Mouse (Mus musculus): ENCODE measurements around the gene 5730480H06Rik. TPM values are rescaled to one million over a fixed set of nuclear protein-coding genes. Genes with fewer than 3 reads are reported as not detected.

5730480H06Rik gene
- polyA plus RNA-seq, 1 experiment from 2014 or later: 23.8 TPM

DNA sequence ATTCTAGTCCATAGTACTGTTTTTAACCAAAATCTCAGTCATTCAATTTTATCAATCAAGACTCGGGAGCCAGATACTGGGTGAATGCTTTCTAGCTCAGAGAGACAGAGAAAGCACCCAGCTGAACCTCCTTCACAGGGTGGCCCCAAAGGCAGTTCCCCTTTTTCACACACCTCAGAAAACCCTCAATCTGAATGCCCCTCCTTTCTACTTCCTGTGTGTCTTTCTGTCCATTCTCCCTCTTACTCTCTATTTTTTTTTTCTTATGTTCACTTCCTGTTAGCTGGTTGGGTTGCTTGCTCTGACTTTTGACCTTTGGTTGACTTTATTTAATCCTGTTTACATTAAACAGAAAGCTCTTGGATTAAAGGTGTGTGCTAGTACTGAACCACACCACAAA lies 21.6 kb downstream of the 5730480H06Rik start:
- Histone ChIP-seq H3K27ac (no peak overlapping the region), H3K9ac (ENCODE audit: low read depth, low read length) (no peak overlapping the region), H3K36me3 (ENCODE audit: insufficient read depth, low read length) (no peaks in the 10 kb centered on the region), H3K4me3 (replicated peaks; ENCODE audit: low read depth, low read length) (no peak overlapping the region), H3K9me3 (replicated peaks; ENCODE audit: low read length) (no peaks in the 10 kb centered on the region), H3K27me3 (ENCODE audit: insufficient read depth, low read length) (no peaks in the 10 kb centered on the region), H3K4me2 (ENCODE audit: low read length) (no peak overlapping the region), H3K4me1 (replicated peaks; ENCODE audit: insufficient read depth, low read length) (no peaks in the 10 kb centered on the region)
- 88% methylated on average over 1 of the region's 1 CpGs for WGBS
- no peak for ATAC-seq (replicated peaks; ENCODE audit: low FRiP score, low read depth)
- no peak for TF ChIP-seq CTCF (IDR thresholded peaks at IDR 0.05; ENCODE audit: low read depth)
- no peak for DNase-seq (ENCODE audit: low spot score)

DNA sequence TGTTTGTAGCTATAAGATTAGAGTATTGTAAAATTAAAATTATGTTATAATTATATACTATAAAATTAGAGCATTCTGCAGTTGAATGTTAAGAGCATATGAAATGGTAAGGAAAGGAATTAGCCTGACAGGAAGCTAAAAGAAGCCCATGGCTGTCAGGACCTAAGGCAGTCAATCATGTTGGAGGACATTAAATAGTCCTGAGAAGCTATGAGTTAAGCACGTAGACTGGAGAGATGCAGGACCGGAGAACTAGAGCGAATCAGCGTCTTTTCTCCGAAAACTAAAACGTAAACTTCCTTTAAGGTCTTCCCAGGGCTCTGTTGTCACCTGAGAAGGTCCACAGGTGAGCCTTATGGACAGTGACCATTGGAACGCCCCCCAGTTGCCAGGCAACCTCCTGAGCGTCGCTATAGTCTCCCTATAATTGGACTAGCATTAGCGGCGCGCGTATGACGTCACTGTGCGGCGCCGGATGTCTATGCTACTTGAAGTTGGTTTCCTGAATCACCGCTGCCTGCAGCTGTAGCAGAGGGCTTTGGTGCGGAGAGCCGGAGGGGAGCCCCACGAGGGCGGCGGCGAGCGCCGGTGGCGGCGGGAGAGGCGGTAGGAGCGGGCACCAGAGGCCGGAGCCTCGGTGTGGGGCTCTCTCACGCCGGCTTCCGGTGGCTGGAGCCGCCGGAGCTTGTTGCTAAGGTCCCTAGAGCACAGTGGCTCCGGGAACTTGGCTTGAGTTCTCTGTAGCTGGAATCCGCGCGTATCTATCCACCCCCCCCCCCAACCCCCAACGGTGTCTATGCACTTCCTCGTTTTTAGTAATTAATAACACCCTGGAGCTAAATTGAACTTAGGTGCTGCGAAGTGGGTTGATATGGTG lies 44.4 kb downstream of the 5730480H06Rik start:
- peak; percentile 97 for DNase-seq (ENCODE audit: low spot score)
- Histone ChIP-seq H3K27me3 (ENCODE audit: insufficient read depth, low read length) (no peaks in the 10 kb centered on the region), H3K9ac (ENCODE audit: low read depth, low read length) (peak overlapping the region; percentile 79), H3K27ac (peak overlapping the region; percentile 73), H3K9me3 (replicated peaks; ENCODE audit: low read length) (no peaks in the 10 kb centered on the region), H3K4me1 (replicated peaks; ENCODE audit: insufficient read depth, low read length) (no peaks in the 10 kb centered on the region), H3K4me2 (ENCODE audit: low read length) (peak overlapping the region; percentile 55), H3K36me3 (ENCODE audit: insufficient read depth, low read length) (peaks cover 11% of the 10 kb centered on the region), H3K4me3 (replicated peaks; ENCODE audit: low read depth, low read length) (peak overlapping the region; percentile 90)
- peak; percentile 100 for ATAC-seq (replicated peaks; ENCODE audit: low FRiP score, low read depth)
- TF ChIP-seq CTCF (IDR thresholded peaks at IDR 0.05; ENCODE audit: low read depth): no peak
- WGBS: under 1% methylated on average over 44 of the region's 44 CpGs

GRCm38 (mm10) chr5:48402497-48402896 lies 74.7 kb downstream of the 5730480H06Rik start:
- no peak for TF ChIP-seq CTCF (IDR thresholded peaks at IDR 0.05; ENCODE audit: low read depth)
- H3K4me3 ChIP-seq (replicated peaks; ENCODE audit: low read depth, low read length): no peak overlapping the region
- H3K27ac ChIP-seq: no peak overlapping the region
- H3K36me3 ChIP-seq (ENCODE audit: insufficient read depth, low read length): 0 out of 2 replicates have a peak, but pooled peaks cover 3% of the 10 kb centered on the region
- H3K27me3 ChIP-seq (ENCODE audit: insufficient read depth, low read length): no peaks in the 10 kb centered on the region
- no peak overlapping the region for H3K4me2 ChIP-seq (ENCODE audit: low read length)
- 54% methylated on average over 3 of the region's 3 CpGs for WGBS
- DNase-seq (ENCODE audit: low spot score) (peak; percentile 55), ATAC-seq (replicated peaks; ENCODE audit: low FRiP score, low read depth) (no peak)
- no peak overlapping the region for H3K9ac ChIP-seq (ENCODE audit: low read depth, low read length)
- H3K9me3 ChIP-seq (replicated peaks; ENCODE audit: low read length): no peaks in the 10 kb centered on the region
- H3K4me1 ChIP-seq (replicated peaks; ENCODE audit: insufficient read depth, low read length): no peaks in the 10 kb centered on the region

GRCm38 (mm10) chr5:48408276-48408675 lies 80.5 kb downstream of the 5730480H06Rik start:
- no peaks in the 10 kb centered on the region for H3K4me1 ChIP-seq (replicated peaks; ENCODE audit: insufficient read depth, low read length)
- no peak for DNase-seq (ENCODE audit: low spot score)

GRCm38 (mm10) chr5:48410348-48410747 lies 82.6 kb downstream of the 5730480H06Rik start:
- H3K36me3 ChIP-seq (ENCODE audit: insufficient read depth, low read length): no peaks in the 10 kb centered on the region
- H3K9me3 ChIP-seq (replicated peaks; ENCODE audit: low read length): no peaks in the 10 kb centered on the region
- no peak for TF ChIP-seq CTCF (IDR thresholded peaks at IDR 0.05; ENCODE audit: low read depth)
- ATAC-seq (replicated peaks; ENCODE audit: low FRiP score, low read depth) (no peak), DNase-seq (ENCODE audit: low spot score) (peak; percentile 42)
- H3K27me3 ChIP-seq (ENCODE audit: insufficient read depth, low read length): no peaks in the 10 kb centered on the region
- 57% methylated on average over 5 of the region's 5 CpGs for WGBS
- no peaks in the 10 kb centered on the region for H3K4me1 ChIP-seq (replicated peaks; ENCODE audit: insufficient read depth, low read length)
- H3K4me2 ChIP-seq (ENCODE audit: low read length): no peak overlapping the region
- H3K9ac ChIP-seq (ENCODE audit: low read depth, low read length): no peak overlapping the region
- H3K4me3 ChIP-seq (replicated peaks; ENCODE audit: low read depth, low read length): no peak overlapping the region
- no peak overlapping the region for H3K27ac ChIP-seq

More at GRCm38 (mm10) chr5:48408276-48408675, 80.5 kb downstream of the 5730480H06Rik start:
- Histone ChIP-seq H3K36me3 (ENCODE audit: insufficient read depth, low read length) (0 out of 2 replicates have a peak, but pooled peaks cover 3% of the 10 kb centered on the region), H3K9me3 (replicated peaks; ENCODE audit: low read length) (no peaks in the 10 kb centered on the region), H3K27ac (no peak overlapping the region), H3K9ac (ENCODE audit: low read depth, low read length) (no peak overlapping the region), H3K27me3 (ENCODE audit: insufficient read depth, low read length) (no peaks in the 10 kb centered on the region), H3K4me2 (ENCODE audit: low read length) (no peak overlapping the region), H3K4me3 (replicated peaks; ENCODE audit: low read depth, low read length) (no peak overlapping the region)
- WGBS: 41% methylated on average over 4 of the region's 4 CpGs
- ATAC-seq (replicated peaks; ENCODE audit: low FRiP score, low read depth): no peak
- no peak for TF ChIP-seq CTCF (IDR thresholded peaks at IDR 0.05; ENCODE audit: low read depth)

DNA sequence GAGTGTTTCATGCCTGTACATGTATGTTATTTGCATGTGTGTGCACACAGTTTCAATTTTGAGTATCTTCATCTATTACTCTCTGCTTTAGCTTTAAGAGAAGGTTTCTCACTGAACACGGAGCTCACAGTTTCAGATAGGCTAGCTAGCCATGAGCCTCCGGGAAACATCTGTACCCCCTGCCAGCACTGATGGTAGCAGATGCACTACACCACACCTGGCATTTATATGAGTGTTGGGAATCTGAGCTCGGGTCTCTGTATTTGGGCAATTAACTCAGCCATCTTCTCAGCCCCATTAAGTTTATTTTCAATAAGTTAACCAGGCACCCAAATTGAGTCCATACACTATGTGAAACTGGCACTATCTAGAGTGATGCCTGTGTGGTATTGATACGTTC lies 83.7 kb downstream of the 5730480H06Rik start:
- DNase-seq (ENCODE audit: low spot score) (peak; percentile 34), ATAC-seq (replicated peaks; ENCODE audit: low FRiP score, low read depth) (no peak)
- no peak overlapping the region for H3K9ac ChIP-seq (ENCODE audit: low read depth, low read length)
- H3K4me3 ChIP-seq (replicated peaks; ENCODE audit: low read depth, low read length): no peak overlapping the region
- no peaks in the 10 kb centered on the region for H3K9me3 ChIP-seq (replicated peaks; ENCODE audit: low read length)
- H3K4me2 ChIP-seq (ENCODE audit: low read length): no peak overlapping the region
- TF ChIP-seq CTCF (IDR thresholded peaks at IDR 0.05; ENCODE audit: low read depth): no peak
- H3K36me3 ChIP-seq (ENCODE audit: insufficient read depth, low read length): no peaks in the 10 kb centered on the region
- no peaks in the 10 kb centered on the region for H3K27me3 ChIP-seq (ENCODE audit: insufficient read depth, low read length)
- 46% methylated on average over 4 of the region's 4 CpGs for WGBS
- H3K27ac ChIP-seq: no peak overlapping the region
- no peaks in the 10 kb centered on the region for H3K4me1 ChIP-seq (replicated peaks; ENCODE audit: insufficient read depth, low read length)
